Mouse (Mus musculus) cerebellum, adult 18-20 months (tissue): ENCODE measurements around the gene 1190007I07Rik.
"Not testable (repeated sequence)": the region's sequence is repeated elsewhere in the genome, so short reads cannot be mapped to it uniquely, and the experiment has no call there.

Experiments
- DNase-seq, 2 experiments: peaks; one replicate each; pipeline ENCODE4 v3.0.0; 2021

The 1190007I07Rik gene

DNA sequence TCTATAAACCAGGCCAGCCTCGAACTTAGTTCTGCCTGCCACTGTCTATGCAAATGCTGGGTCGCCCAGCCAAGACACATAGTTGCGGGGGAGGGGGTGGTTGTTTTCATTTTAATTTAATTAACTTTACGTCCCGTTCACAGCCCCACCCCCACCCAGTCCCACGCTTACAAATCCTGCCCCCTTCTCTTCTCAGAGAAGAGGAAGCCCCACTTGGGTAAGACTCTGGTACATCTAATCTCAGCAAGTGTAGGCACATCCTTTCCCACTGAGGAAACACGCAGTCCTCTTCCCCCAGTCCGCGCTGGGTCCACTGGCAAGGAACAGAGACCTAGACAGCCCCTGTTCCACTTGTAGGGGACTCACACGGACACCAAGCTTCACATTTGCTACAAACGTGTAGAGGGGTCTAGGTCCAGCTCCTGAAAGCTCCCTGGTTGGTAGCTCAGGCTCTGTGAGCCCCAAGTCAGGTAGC is 6.1 kb upstream of the 1190007I07Rik start:
- no peak for DNase-seq

DNA sequence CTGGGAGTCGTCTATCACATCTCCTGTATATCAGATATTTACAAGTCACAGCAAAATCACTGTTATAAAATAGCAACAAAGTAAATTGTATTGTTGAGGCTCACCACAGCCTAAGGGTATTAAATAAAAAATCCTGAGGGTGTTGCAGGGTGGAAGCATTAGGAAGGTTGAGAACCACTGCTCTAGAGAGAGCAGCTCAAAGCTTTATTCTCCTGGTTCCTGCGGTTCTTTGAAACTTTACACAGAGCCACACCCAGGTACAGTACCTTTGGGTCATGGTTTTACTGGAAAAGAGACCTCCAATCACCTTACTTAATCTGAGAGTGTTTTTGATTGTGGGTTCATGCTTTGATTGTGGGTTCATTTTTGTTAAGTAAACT is 515 bp upstream of the 1190007I07Rik start:
- DNase-seq = not testable (repeated sequence)

DNA sequence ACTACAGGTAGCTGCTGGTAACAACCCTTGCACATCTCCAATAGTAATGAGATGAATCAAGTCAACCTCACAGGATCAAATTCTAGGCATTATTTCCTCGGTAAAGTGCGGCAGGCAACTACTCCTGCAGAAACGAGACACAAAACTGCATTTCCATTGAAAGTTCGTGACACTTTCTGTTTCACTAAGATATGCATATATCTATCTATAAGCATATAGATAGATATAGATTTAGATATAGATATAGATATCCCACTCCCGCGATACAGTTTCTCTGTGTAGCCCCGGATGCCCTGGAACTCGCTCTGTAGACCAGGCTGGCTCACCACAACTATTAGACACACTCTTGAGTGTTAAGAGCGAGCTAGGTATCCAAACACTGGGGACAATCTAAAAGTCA is 793 bp downstream of the 1190007I07Rik start:
- DNase-seq = no peak

DNA sequence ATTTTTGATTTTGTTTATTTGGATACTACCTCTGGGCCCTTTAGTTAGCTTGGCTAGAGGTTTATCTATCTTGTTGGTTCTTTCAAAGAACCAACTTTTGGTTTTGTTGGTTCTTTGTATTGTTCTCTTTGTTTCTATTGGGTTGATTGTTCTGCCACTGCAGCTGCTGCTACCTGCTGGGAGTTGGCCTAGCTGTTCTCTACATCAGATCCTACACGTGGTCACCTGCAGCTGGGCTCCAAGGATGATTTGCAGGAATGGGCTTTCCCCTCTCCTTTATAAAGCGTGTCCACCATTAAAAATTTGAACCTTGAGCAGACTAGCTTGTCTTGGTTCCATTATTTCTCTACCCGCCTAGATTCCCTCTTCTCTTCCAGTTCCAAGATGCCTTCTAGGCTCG is 28.6 kb downstream of the 1190007I07Rik start:
- not testable (repeated sequence) for DNase-seq

DNA sequence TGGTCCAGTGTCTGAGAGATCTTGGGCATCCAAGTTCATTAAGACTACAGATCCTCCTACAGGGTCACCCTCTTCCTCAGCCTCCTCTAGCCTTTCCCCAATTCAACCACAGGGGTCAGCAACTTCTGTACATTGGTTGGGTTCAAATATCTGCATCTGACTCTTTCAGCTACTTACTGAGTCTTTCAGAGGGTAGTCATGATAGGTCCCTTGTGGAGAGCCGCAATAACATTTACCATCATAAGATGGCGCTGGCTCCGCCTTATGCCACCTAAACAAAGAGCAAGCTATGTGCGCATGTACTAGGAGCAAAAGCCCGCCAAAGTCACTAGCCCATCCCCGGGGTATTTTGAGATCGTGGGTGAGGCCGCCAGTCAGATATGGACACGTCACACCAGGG is 33.4 kb downstream of the 1190007I07Rik start:
- not testable (repeated sequence) for DNase-seq

DNA sequence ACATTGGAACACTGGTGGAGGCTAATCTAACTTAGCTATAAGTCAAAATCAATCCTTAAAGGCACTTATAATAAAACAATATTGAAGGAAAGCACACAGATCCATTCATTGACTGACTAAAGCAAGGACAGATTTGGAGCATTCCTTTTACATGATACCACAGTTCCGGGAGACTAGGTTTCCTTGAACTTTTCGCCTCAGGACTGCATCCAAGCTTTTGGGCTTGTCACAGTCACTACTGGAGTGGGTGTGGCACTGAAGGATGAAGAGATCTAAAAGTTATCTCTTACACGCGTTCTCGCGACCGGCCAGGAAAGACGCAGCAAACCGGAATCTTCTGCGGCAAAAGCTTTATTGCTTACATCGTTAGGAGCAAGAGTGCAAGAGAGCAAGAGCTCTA is 51.9 kb downstream of the 1190007I07Rik start:
- DNase-seq = not testable (repeated sequence)
